Mouse (Mus musculus): ENCODE results near the gene Uspl1.

DNA sequence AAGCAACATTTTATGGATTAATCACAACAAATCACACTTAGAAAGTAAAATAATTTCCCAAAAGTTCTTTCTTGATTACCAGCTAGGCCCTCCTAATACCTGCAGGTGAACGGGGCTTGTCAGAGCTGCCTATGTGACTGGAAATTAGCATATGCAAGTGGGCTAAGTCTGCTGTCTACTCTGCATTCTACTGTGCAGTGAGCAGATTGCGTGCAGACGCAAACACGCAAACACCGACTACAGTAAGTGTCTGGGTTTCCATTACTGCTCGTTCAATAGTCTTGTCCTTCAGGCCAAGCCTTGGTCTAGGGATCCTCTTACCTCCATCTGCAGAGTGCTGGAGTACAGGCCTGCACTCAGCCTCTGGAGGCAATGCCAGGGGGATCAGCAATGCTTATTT lies 8.4 kb upstream of the Uspl1 start:
- no peak for TF ChIP-seq CTCF (IDR thresholded peaks at IDR 0.05; ENCODE audit: extremely low read depth, insufficient read depth, insufficient read length, insufficient replicate concordance)
- no peak for TF ChIP-seq POLR2A (IDR thresholded peaks at IDR 0.05; ENCODE audit: low read depth, low read length)
